Mouse (Mus musculus) midbrain, embryonic 11.5 days (tissue): ENCODE measurements around the gene Akt2. TPM values are rescaled to one million over a fixed set of nuclear protein-coding genes. Genes with fewer than 3 reads are reported as not detected.

Source experiments
- ATAC-seq: fragments of 200-750 bp; cut with Nextera tagmentation; 2 replicates; pipeline ENCODE4 v1.8.0; 2017; ENCODE audit warnings: moderate TSS enrichment, moderate library complexity; ENCODE audit not compliant: low FRiP score
- DNase-seq: peaks from one replicate; pipeline ENCODE4 v3.0.0; 2015; ENCODE audit warnings: low spot score; ENCODE audit errors: missing footprints
- H3K27ac ChIP-seq: fragments of 300-500 bp; sonication (generic); 2 replicates; pipeline ENCODE4 v1.5.1; 2014; ENCODE audit warnings: low read depth, low read length
- H3K27me3 ChIP-seq: fragments of 300-500 bp; sonication (generic); 2 replicates; pipeline ENCODE4 v1.6.1; 2014; ENCODE audit warnings: mild to moderate bottlenecking, low read length, moderate library complexity, mixed read lengths; ENCODE audit not compliant: control insufficient read depth, insufficient read depth
- H3K36me3 ChIP-seq: fragments of 300-500 bp; sonication (generic); 2 replicates; pipeline ENCODE4 v1.6.1; 2014; ENCODE audit warnings: mild to moderate bottlenecking, low read length, moderate library complexity, mixed read lengths; ENCODE audit not compliant: control insufficient read depth, insufficient read depth
- H3K4me1 ChIP-seq: fragments of 300-500 bp; sonication (generic); 2 replicates; pipeline ENCODE4 v1.6.1; 2014; ENCODE audit warnings: low read length; ENCODE audit not compliant: control insufficient read depth, insufficient read depth
- H3K4me2 ChIP-seq: fragments of 300-500 bp; sonication (generic); 2 replicates; pipeline ENCODE4 v1.6.1; 2014; ENCODE audit warnings: mild to moderate bottlenecking, moderate library complexity
- H3K4me3 ChIP-seq: fragments of 300-500 bp; sonication (generic); 2 replicates; pipeline ENCODE4 v1.5.1; 2014; ENCODE audit warnings: low read depth, low read length
- H3K9ac ChIP-seq: fragments of 300-500 bp; sonication (generic); 2 replicates; pipeline ENCODE4 v1.6.1; 2014; ENCODE audit warnings: low read length
- H3K9me3 ChIP-seq: fragments of 300-500 bp; sonication (generic); 2 replicates; pipeline ENCODE4 v1.6.1; 2016; ENCODE audit warnings: low read length; ENCODE audit not compliant: control insufficient read depth
- WGBS: fragments of 180-500 bp; shearing (Covaris S2); extraction: QIAGEN DNeasy Blood & Tissue Kit; methylation state at CpG from one replicate; pipeline ENCODE4 v1.1.7; 2014; 5-methylcytosine and 5-hydroxymethylcytosine counted together
- polyA plus RNA-seq: library from polyadenylated mRNA; unstranded; fragments of >200 nt; fragmentation: Nextera tagmentation; extraction: Ambion mirVana; gene quantifications from 2 replicates; pipeline ENCODE4 v1.2.1, GENCODE M21; 2014

Akt2 gene
- polyA plus RNA-seq, 1 experiment from 2014 or later, result 69.0 TPM

GRCm38 (mm10) chr7:27647281-27648002, 56.1 kb downstream of the Akt2 start:
- Histone ChIP-seq H3K36me3 (no peaks in the 10 kb centered on the region), H3K9me3 (no peaks in the 10 kb centered on the region), H3K4me2 (no peak overlapping the region), H3K27me3 (peaks cover 1% of the 10 kb centered on the region; the same call in 1 of the 2 replicates), H3K27ac (no peak overlapping the region), H3K4me1 (no peaks in the 10 kb centered on the region), H3K9ac (no peak overlapping the region), H3K4me3 (no peak overlapping the region)
- 86% methylated on average over 6 of the region's 6 CpGs for WGBS
- ATAC-seq (no peak), DNase-seq (no peak)

DNA sequence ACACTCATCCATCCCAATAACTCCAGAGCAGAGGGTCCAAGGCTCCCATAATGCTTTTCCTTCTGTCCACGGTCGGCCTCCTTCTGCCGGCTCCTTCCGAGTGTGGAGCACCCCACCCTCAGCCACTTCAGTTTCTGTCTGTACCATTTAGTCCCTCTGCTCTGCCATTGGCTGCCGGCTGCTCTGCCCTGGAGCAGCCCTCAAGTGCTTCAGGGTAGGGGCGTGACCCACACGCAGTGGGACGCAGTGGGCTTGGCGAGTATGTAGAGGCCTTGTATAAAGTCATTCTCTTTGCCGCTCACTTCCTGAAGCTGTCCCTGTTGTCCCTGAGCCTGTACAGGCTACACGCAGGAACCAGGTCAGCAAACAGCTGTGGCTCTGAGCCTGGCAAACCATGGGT, 58.4 kb downstream of the Akt2 start:
- H3K4me2 ChIP-seq, result no peak overlapping the region
- WGBS, result 95% methylated on average over 11 of the region's 11 CpGs
- 0 out of 2 replicates have a peak, but pooled peaks cover 4% of the 10 kb centered on the region for H3K4me1 ChIP-seq
- H3K9ac ChIP-seq, result no peak overlapping the region
- H3K27ac ChIP-seq, result no peak overlapping the region
- ATAC-seq (no peak), DNase-seq (no peak)
- no peak overlapping the region for H3K4me3 ChIP-seq
- no peaks in the 10 kb centered on the region for H3K36me3 ChIP-seq
- peaks cover 19% of the 10 kb centered on the region for H3K27me3 ChIP-seq
- no peaks in the 10 kb centered on the region for H3K9me3 ChIP-seq

GRCm38 (mm10) chr7:27650949-27651348, 59.6 kb downstream of the Akt2 start:
- H3K4me2 ChIP-seq, result 0 out of 2 replicates have a peak overlapping the region, but pooled peaks have one; percentile 10
- 0 out of 2 replicates have a peak, but pooled peaks cover 4% of the 10 kb centered on the region for H3K4me1 ChIP-seq
- peaks cover 21% of the 10 kb centered on the region for H3K27me3 ChIP-seq
- no peak for ATAC-seq
- H3K36me3 ChIP-seq, result no peaks in the 10 kb centered on the region
- 6% methylated on average over 10 of the region's 10 CpGs for WGBS
- no peak overlapping the region for H3K27ac ChIP-seq
- no peak overlapping the region for H3K4me3 ChIP-seq
- no peaks in the 10 kb centered on the region for H3K9me3 ChIP-seq
- DNase-seq, result peak; percentile 99
- H3K9ac ChIP-seq, result no peak overlapping the region

GRCm38 (mm10) chr7:27653681-27654437, 62.5 kb downstream of the Akt2 start, which contains the start of gene Ttc9b:
Gene Ttc9b (plus strand): TSS chr7:27653915.
- 4% methylated on average over 50 of the region's 62 CpGs for WGBS

GRCm38 (mm10) chr7:27654607-27655276, 63.4 kb downstream of the Akt2 start:
- Histone ChIP-seq H3K27ac (no peak overlapping the region), H3K4me2 (peak overlapping the region; percentile 83), H3K9ac (no peak overlapping the region), H3K36me3 (peaks cover 2% of the 10 kb centered on the region), H3K4me3 (no peak overlapping the region), H3K4me1 (0 out of 2 replicates have a peak, but pooled peaks cover 4% of the 10 kb centered on the region), H3K27me3 (peaks cover 39% of the 10 kb centered on the region), H3K9me3 (no peaks in the 10 kb centered on the region)
- whole genome bisulfite sequencing, result 67% methylated on average over 20 of the region's 20 CpGs
- ATAC-seq (no peak), DNase-seq (peak; percentile 88)

More at GRCm38 (mm10) chr7:27653681-27654437, 62.5 kb downstream of the Akt2 start, which contains the start of gene Ttc9b:
- peak within 1 kb of the TSS; percentile 64 for H3K9ac ChIP-seq
- ATAC-seq (peak; percentile 72), DNase-seq (peak; percentile 97)
- 0 out of 2 replicates have a peak, but pooled peaks cover 4% of the 10 kb centered on the region for H3K4me1 ChIP-seq
- H3K4me3 ChIP-seq, result peak within 1 kb of the TSS; percentile 49
- peak within 1 kb of the TSS; percentile 83 for H3K4me2 ChIP-seq
- H3K27me3 ChIP-seq, result peaks cover 36% of the 10 kb centered on the region
- peak within 1 kb of the TSS; percentile 32 for H3K27ac ChIP-seq
- H3K36me3 ChIP-seq, result peaks cover 2% of the 10 kb centered on the region
- H3K9me3 ChIP-seq, result no peaks in the 10 kb centered on the region

DNA sequence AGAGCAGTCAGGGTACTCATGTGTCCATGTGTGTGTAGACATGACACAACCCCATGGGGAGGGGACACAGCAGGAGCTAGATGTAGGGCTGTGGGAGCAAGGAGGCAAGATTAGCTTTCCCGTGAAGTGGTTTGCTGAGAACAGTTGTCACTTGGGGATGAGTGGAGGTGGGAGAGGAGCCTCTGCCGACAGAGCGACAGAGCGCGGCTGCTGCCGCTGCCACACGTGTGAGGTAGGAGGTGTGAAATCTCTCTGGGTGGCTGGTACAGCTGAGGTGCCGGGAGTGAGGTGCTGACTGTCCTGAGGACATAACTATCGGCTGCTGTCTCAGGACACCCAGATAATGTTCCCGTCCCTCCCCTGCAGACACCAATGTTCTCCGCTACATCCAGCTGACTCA, 64.2 kb downstream of the Akt2 start:
- Histone ChIP-seq H3K4me1 (0 out of 2 replicates have a peak, but pooled peaks cover 4% of the 10 kb centered on the region), H3K27ac (no peak overlapping the region), H3K9me3 (no peaks in the 10 kb centered on the region), H3K4me3 (no peak overlapping the region), H3K4me2 (no peak overlapping the region), H3K9ac (no peak overlapping the region), H3K27me3 (peaks cover 39% of the 10 kb centered on the region), H3K36me3 (peaks cover 2% of the 10 kb centered on the region)
- 84% methylated on average over 11 of the region's 11 CpGs for WGBS
- no peak for DNase-seq
- no peak for ATAC-seq

DNA sequence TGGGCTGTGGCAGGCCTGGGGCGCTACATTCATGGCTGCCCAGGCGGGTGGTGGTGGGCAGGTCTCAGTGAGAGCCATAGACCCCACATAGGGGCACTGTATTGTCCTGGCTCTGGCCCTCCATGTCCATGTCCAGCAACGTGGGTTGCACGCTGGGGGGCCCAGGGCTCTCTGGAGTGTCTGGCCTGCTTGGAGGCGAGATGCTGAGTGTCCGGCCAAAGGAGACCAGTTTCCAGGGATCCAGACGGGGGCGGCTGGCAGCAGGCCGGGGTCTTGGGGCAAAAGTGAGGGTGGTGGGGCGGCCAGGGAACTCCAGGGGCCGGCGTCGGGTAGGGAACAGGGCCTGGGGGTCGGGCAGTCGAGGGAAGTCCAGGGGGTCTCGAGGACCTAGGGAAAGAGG, 65.2 kb downstream of the Akt2 start:
- Histone ChIP-seq H3K9me3 (no peaks in the 10 kb centered on the region), H3K9ac (no peak overlapping the region), H3K36me3 (peaks cover 2% of the 10 kb centered on the region), H3K27me3 (peaks cover 39% of the 10 kb centered on the region), H3K4me2 (no peak overlapping the region), H3K4me1 (0 out of 2 replicates have a peak, but pooled peaks cover 4% of the 10 kb centered on the region), H3K4me3 (no peak overlapping the region), H3K27ac (no peak overlapping the region)
- DNase-seq, result no peak
- WGBS, result 87% methylated on average over 16 of the region's 16 CpGs
- no peak for ATAC-seq

DNA sequence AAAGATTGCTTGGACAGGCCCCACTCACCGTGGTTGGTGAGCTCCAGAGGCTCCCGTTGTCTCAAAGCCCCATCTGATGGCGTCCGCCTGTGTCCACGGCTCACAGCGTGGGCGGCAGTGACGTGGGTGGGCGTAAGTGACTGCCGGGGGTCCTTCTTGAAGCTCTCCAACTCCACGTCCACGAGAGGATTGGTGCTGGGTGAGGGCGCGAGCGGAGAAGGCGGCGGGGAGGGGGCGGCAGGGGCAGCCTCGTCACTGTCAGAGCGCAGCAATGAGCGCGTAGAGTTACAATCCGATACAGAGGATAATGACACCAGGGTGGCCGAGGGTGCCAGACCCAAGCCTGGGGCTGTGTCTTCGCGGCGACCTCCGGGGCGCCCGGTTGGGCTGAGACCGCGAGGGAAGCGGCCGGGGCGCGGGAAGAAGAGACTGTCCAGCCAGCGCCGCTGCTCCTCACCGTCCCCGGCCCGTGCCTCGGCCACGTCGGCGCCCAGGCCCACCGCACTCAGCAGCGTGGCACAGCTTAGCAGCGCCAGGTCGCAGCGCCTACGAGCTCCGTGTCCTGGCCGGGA, 66.6 kb downstream of the Akt2 start:
- no peaks in the 10 kb centered on the region for H3K9me3 ChIP-seq
- no peak overlapping the region for H3K27ac ChIP-seq
- H3K4me1 ChIP-seq, result 0 out of 2 replicates have a peak, but pooled peaks cover 4% of the 10 kb centered on the region
- 27% methylated on average over 53 of the region's 53 CpGs for WGBS
- no peak overlapping the region for H3K4me3 ChIP-seq
- H3K4me2 ChIP-seq, result no peak overlapping the region
- DNase-seq (no peak), ATAC-seq (no peak)
- no peak overlapping the region for H3K9ac ChIP-seq
- H3K36me3 ChIP-seq, result peaks cover 2% of the 10 kb centered on the region
- H3K27me3 ChIP-seq, result peaks cover 33% of the 10 kb centered on the region
